Mouse (Mus musculus) C2C12 (cell line): ENCODE results near the gene Tmem218. TPM values are rescaled to one million over a fixed set of nuclear protein-coding genes. Genes with fewer than 3 reads are reported as not detected.

Experiments
- H3K27me3 ChIP-seq: one replicate; pipeline ENCODE4 v1.6.1; 2011; ENCODE audit not compliant: control insufficient read depth, insufficient read depth, insufficient read length
- H3K36me3 ChIP-seq: one replicate; pipeline ENCODE4 v1.6.1; 2011; ENCODE audit not compliant: control insufficient read depth, insufficient read depth
- H3K4me3 ChIP-seq: one replicate; pipeline ENCODE4 v1.5.1; 2011; ENCODE audit warnings: mild to moderate bottlenecking, control low read depth; ENCODE audit not compliant: poor library complexity, insufficient read depth, severe bottlenecking
- H3K79me2 ChIP-seq: one replicate; pipeline ENCODE4 v1.6.1; 2011; ENCODE audit not compliant: control insufficient read depth, insufficient read depth
- H3K79me3 ChIP-seq: one replicate; pipeline ENCODE4 v1.6.1; 2011; ENCODE audit warnings: low read depth, control low read depth
- H3ac ChIP-seq: one replicate; pipeline ENCODE3; 2011; ENCODE audit warnings: low read depth; ENCODE audit not compliant: control insufficient read depth, insufficient read length
- CEBPB ChIP-seq: IDR thresholded peaks from one replicate; pipeline ENCODE4 v1.6.1; 2011; ENCODE audit warnings: low read depth, mild to moderate bottlenecking, control low read depth, moderate library complexity
- CTCF ChIP-seq: IDR thresholded peaks from one replicate; pipeline ENCODE4 v1.5.1; 2011; ENCODE audit not compliant: control insufficient read depth, insufficient read depth, insufficient read length
- FOSL1 ChIP-seq: IDR thresholded peaks from one replicate; pipeline ENCODE4 v1.8.0; 2011; ENCODE audit warnings: mild to moderate bottlenecking, low read length; ENCODE audit not compliant: poor library complexity, insufficient read depth, severe bottlenecking
- MAX ChIP-seq: IDR thresholded peaks from one replicate; pipeline ENCODE4 v1.6.1; 2011; ENCODE audit warnings: mild to moderate bottlenecking, control low read depth
- MYOD1 ChIP-seq: IDR thresholded peaks from one replicate; pipeline ENCODE4 v1.6.1; 2011; ENCODE audit warnings: low read depth; ENCODE audit not compliant: control insufficient read depth, insufficient read length
- MYOG ChIP-seq: IDR thresholded peaks from one replicate; pipeline ENCODE4 v1.6.1; 2011; ENCODE audit not compliant: control insufficient read depth, insufficient read length; ENCODE audit errors: extremely low read depth
- USF1 ChIP-seq: IDR thresholded peaks from one replicate; pipeline ENCODE4 v1.6.1; 2011; ENCODE audit warnings: low read depth, mild to moderate bottlenecking, control low read depth, moderate library complexity
- polyA plus RNA-seq: library from polyadenylated mRNA; unstranded; fragments of >200 nt; fragmentation: generic; extraction: Trizol; gene quantifications from one replicate; pipeline ENCODE4 v1.2.1, GENCODE M21; 2012; ENCODE audit warnings: missing spikeins

Gene Tmem218
- polyA plus RNA-seq, 1 experiment = 3.4 TPM

DNA sequence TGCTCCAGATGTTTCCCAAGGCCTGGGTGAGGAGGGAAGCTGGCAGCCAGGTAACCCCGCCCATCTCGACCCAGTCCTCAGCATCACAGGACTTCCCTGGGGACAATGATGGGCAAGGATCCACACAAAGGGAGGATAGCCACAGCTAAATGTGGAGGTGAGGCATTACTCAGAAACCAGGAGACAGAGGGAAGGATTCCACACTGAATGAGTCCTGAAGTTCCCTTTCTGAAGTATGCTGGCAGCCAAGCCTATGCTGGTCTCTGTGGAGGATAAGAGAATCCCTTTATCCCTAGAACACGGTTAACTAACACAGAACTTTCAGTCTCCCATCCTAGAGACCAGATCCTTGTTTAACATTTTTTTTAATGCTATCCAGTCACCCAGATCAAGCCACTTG is 20.0 kb upstream of the Tmem218 start:
- Histone ChIP-seq H3ac (no peak overlapping the region), H3K27me3 (peaks cover 8% of the 10 kb centered on the region), H3K4me3 (no peak overlapping the region), H3K79me3 (no peaks in the 10 kb centered on the region), H3K36me3 (no peaks in the 10 kb centered on the region), H3K79me2 (no peaks in the 10 kb centered on the region)
- TF ChIP-seq MYOG (no peak), MAX (no peak), CEBPB (no peak), MYOD1 (no peak), USF1 (no peak), CTCF (no peak), FOSL1 (no peak)

DNA sequence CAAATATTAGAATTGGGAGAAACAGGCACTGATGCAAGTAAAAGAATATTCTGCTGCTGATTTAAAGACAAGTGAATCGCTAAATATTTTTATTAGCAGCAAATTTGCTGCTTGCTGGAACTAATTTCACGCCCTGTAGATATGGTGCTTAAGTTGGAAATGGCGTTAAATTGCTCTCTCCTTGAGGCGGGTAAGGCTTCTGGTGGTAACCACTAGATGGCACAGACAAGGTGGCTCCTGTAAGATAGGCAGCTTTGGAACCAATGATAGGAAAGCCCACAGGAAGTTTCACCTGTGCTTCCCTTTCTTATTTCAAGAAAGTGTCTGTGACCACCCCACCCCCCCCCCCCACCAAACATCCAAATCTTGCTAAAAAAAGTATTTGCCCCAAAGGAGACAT is 11.0 kb upstream of the Tmem218 start:
- Histone ChIP-seq H3K79me2 (no peaks in the 10 kb centered on the region), H3K4me3 (no peak overlapping the region), H3ac (no peak overlapping the region), H3K79me3 (no peaks in the 10 kb centered on the region), H3K36me3 (no peaks in the 10 kb centered on the region), H3K27me3 (peaks cover 4% of the 10 kb centered on the region)
- no peak for TF ChIP-seq MAX
- no peak for TF ChIP-seq FOSL1
- no peak for TF ChIP-seq MYOD1
- TF ChIP-seq CTCF = no peak

DNA sequence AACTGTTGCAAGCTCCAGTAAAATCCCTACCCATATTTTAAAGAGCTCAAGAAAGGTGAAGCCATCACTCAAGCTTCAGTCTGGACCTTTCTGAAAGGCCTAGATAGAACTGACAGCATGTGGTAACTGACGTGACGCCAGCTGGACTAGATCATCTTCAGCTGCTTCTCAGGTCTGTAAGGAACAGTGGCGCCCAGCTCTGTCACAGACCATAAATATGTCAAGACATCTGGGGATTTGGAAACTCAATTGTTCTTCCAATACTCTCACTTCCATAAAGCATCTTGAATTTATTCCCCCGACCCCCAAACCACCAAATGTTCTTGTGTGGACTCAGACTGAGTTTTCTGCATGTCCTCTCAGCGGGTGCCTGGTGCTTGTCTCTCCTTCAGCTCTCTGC is 7.6 kb upstream of the Tmem218 start:
- H3K79me2 ChIP-seq = no peaks in the 10 kb centered on the region
- TF ChIP-seq CEBPB (no peak), MYOD1 (no peak), MYOG (no peak), USF1 (no peak), MAX (no peak), CTCF (no peak), FOSL1 (no peak)
- no peaks in the 10 kb centered on the region for H3K36me3 ChIP-seq
- no peaks in the 10 kb centered on the region for H3K79me3 ChIP-seq
- no peak overlapping the region for H3ac ChIP-seq
- no peak overlapping the region for H3K4me3 ChIP-seq
- H3K27me3 ChIP-seq = peaks cover 4% of the 10 kb centered on the region

DNA sequence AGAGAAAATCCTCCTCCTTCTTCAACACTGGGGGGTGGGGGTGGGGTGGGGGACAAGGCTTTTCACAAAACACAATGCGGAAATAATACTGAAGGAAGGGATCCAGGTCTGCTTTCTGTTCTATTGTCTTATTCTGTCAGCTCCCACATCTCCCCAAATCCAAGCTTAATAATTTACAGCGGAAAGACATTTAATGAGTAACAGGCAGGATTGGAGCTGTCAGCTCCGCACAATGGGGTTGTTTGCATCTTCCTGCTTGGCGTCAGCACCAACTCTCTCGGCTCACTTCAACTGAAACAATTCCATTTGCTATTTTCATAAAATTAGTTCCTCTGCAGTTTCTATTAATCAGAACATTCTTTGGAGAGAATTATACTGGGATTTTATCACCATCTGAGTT is 4.1 kb upstream of the Tmem218 start:
- Histone ChIP-seq H3K27me3 (peaks cover 4% of the 10 kb centered on the region), H3K4me3 (no peak overlapping the region), H3K79me2 (no peaks in the 10 kb centered on the region), H3K79me3 (no peaks in the 10 kb centered on the region), H3K36me3 (no peaks in the 10 kb centered on the region), H3ac (no peak overlapping the region)
- no peak for TF ChIP-seq MYOG
- TF ChIP-seq USF1 = no peak
- no peak for TF ChIP-seq CTCF
- no peak for TF ChIP-seq FOSL1
- no peak for TF ChIP-seq CEBPB
- no peak for TF ChIP-seq MYOD1
- TF ChIP-seq MAX = no peak

DNA sequence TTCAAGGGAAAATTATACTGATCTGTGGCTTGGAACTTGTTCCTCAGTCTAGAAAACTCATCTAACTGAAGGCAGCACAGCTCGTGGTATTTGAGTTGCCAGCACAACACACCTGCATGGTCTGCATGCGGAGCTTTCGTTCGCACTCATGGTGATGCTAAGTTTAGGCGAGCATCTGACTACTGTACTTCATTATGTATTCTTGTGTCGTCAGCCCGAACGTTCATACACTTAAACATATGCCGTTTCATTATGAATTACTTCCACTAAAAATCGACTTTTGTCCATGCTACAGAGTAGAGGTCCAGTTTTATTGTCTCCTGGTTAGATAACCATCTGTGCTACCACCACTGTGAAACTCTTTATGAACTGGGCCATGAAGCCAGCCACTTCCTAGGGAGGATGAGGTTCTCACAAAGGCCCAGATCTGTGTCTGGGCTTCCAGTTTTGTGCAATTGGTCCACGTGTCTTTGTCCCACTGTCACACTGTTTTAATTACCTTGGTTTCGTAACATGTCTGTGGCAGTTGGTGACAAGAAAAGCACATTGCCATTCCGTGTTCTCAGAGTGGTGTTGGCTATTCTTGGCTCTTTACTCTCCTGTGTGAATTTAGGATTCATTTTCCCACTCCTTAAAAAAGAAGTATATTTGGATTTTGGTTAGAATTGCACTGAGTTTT is 5.2 kb downstream of the Tmem218 start:
- no peaks in the 10 kb centered on the region for H3K79me3 ChIP-seq
- no peaks in the 10 kb centered on the region for H3K79me2 ChIP-seq
- H3K36me3 ChIP-seq = no peaks in the 10 kb centered on the region
- no peak overlapping the region for H3ac ChIP-seq
- TF ChIP-seq MYOG (no peak), CTCF (no peak), MYOD1 (no peak), USF1 (no peak), FOSL1 (no peak), MAX (no peak), CEBPB (no peak)
- no peaks in the 10 kb centered on the region for H3K27me3 ChIP-seq
- no peak overlapping the region for H3K4me3 ChIP-seq

DNA sequence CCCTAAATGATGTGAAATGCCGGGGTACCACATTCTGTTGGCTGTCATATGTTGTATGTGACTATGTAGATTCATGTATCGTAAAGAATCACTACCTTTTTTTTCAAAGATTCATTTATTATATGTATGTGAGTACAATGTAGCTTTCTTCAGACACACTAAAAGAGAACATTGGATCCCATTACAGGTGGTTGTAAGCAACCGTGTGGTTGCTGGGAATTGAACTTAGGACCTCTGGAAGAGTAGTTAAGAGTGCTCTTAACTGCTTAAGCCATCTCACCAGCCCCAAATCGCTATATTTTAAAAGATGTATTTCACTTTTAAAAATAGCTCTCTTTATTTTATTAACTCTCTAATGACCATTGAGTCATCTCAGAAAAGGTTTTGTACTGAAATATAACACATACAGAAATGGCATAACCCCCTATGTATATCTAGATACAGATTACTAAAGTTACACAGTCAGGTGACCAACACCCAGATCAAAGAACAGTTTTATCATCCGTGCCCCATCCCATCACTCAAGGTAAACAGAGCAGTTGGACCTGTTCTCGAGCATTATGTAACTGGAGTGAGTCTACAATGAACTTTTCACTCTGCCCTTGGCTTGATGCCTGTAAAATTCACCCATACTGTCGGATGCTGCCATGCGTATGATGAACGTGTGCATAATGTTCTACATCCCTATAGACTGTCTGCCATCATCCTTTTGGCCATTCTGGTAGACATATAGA is 6.5 kb downstream of the Tmem218 start:
- Histone ChIP-seq H3K4me3 (no peak overlapping the region), H3K79me2 (no peaks in the 10 kb centered on the region), H3ac (no peak overlapping the region), H3K27me3 (no peaks in the 10 kb centered on the region), H3K36me3 (no peaks in the 10 kb centered on the region), H3K79me3 (no peaks in the 10 kb centered on the region)
- TF ChIP-seq FOSL1 = no peak
- TF ChIP-seq CEBPB = no peak
- no peak for TF ChIP-seq CTCF
- no peak for TF ChIP-seq MYOG
- TF ChIP-seq USF1 = no peak
- TF ChIP-seq MYOD1 = no peak
- TF ChIP-seq MAX = no peak
